Mouse (Mus musculus) neutrophil, adult 83 days (primary cell): ENCODE results near the gene Tff3. TPM values are rescaled to one million over a fixed set of nuclear protein-coding genes. Genes with fewer than 3 reads are reported as not detected.

Experiments used
- total RNA-seq, 2 experiments: library from RNA; stranded (reverse); gene quantifications; one replicate each; pipeline ENCODE4 v1.2.4; 2023

Tff3 gene
- not detected for total RNA-seq

DNA sequence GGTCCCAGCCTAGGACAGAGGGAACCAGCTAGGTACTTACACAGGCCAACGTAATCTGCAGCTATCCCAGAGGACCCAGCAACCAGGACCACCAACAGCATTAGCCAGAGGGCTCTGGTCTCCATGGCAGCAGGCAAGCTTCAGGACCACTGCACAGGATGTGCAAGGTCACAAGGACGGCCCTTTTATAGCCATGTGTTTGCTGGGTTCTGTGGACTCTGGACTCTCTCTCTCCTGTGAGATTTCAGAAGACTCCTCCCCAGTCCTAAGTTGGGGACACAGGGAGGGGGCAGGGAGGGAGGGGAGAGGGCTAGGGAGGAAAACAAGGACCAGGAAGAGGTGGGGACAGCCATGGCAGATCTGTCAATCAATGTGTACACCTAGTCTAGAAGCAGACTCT is at the start of gene Tff3:
Gene Tff3, minus strand, starts transcription at position 195 of the 400 bp plus-strand sequence.

DNA sequence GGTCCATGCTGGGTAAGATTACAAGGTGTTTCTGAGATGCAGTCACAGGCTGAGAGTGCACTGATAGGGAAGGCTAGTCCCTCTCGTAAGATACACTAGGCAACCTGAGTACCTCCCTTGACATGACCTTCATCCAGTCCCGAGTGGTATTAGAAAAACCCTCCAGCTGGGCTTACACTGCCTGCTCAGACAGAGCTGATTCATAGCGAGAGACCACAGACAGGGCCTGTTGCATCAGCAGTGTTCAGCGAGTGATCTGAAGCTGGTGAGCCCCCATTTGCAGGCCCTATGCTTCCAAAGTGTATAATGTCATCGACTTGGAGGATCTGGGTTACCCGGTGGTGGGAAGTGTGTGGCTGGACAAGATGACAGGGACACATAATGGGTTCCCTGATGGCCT is 35.7 kb upstream of the Tff3 start, which contains the start of gene Tff1:
Gene Tff1, minus strand, starts transcription at position 151 of the 400 bp plus-strand sequence.

GRCm38 (mm10) chr17:31144040-31145037 is 14.9 kb upstream of the Tff3 start, which contains the start of gene Tff2:
Gene Tff2 (minus strand): TSS chr17:31144282.

Other genes with a start within 250 kb of the Tff3 start
- not detected for gene Glp1r, start 227.8 kb downstream of the Tff3 start, total RNA-seq
- not detected for gene Umodl1, start 175.0 kb downstream of the Tff3 start, total RNA-seq
- gene Abcg1, start 72.0 kb downstream of the Tff3 start, total RNA-seq, result 10 to 100 TPM; 48.6 to 50.0 TPM
- gene Tff2, start 14.6 kb upstream of the Tff3 start, total RNA-seq, result not detected
- gene Tff1, start 35.6 kb upstream of the Tff3 start, total RNA-seq, result not detected
- gene Tmprss3, start 69.3 kb upstream of the Tff3 start, total RNA-seq, result 1 to 10 TPM; 1.8 TPM
- gene Ubash3a, start 78.2 kb upstream of the Tff3 start, total RNA-seq, result 1 to 10 TPM; 7.2 TPM
- 1 to 10 TPM; 2.8 to 4.0 TPM for gene Rsph1, start 147.7 kb upstream of the Tff3 start, total RNA-seq
- 10 to 100 TPM; 25.4 to 35.6 TPM for gene Slc37a1, start 157.1 kb upstream of the Tff3 start, total RNA-seq